Mouse (Mus musculus) neural tube, embryonic 12.5 days (tissue): ENCODE results near the gene H2al1m. TPM values are rescaled to one million over a fixed set of nuclear protein-coding genes. Genes with fewer than 3 reads are reported as not detected.
"Not testable (repeated sequence)": the region's sequence is repeated elsewhere in the genome, so short reads cannot be mapped to it uniquely, and the experiment has no call there.

Experiments used
- ATAC-seq: fragments of 200-750 bp; cut with Nextera tagmentation; 2 replicates; pipeline ENCODE4 v1.8.0; 2017; ENCODE audit warnings: low read depth, mild to moderate bottlenecking, moderate TSS enrichment, moderate library complexity; ENCODE audit not compliant: low FRiP score
- H3K27ac ChIP-seq: fragments of 300-500 bp; sonication (generic); 2 replicates; pipeline ENCODE4 v1.5.1; 2016
- H3K27me3 ChIP-seq: fragments of 300-500 bp; sonication (generic); replicated peaks from 2 replicates; pipeline ENCODE4 v1.6.1; 2016; ENCODE audit warnings: mild to moderate bottlenecking
- H3K36me3 ChIP-seq: fragments of 300-500 bp; sonication (generic); 2 replicates; pipeline ENCODE4 v1.6.1; 2016; ENCODE audit warnings: mild to moderate bottlenecking
- H3K4me1 ChIP-seq: fragments of 300-500 bp; sonication (generic); 2 replicates; pipeline ENCODE4 v1.6.1; 2016
- H3K4me2 ChIP-seq: fragments of 300-500 bp; sonication (generic); replicated peaks from 2 replicates; pipeline ENCODE4 v1.6.1; 2016; ENCODE audit warnings: mild to moderate bottlenecking
- H3K4me3 ChIP-seq: fragments of 300-500 bp; sonication (generic); 2 replicates; pipeline ENCODE4 v1.5.1; 2016
- H3K9ac ChIP-seq: fragments of 300-500 bp; sonication (generic); 2 replicates; pipeline ENCODE4 v1.6.1; 2016; ENCODE audit warnings: mild to moderate bottlenecking
- H3K9me3 ChIP-seq: fragments of 300-500 bp; sonication (generic); 2 replicates; pipeline ENCODE4 v1.6.1; 2016; ENCODE audit warnings: mild to moderate bottlenecking
- WGBS: fragments of 180-500 bp; shearing (Covaris S2); methylation state at CpG from one replicate; pipeline ENCODE4 v1.1.7; 2016; 5-methylcytosine and 5-hydroxymethylcytosine counted together
- polyA plus RNA-seq: library from polyadenylated mRNA; unstranded; fragments of >200 nt; fragmentation: Nextera tagmentation; extraction: Ambion mirVana; gene quantifications from 2 replicates; pipeline ENCODE4 v1.2.1, GENCODE M21; 2016

The H2al1m gene
- polyA plus RNA-seq, result 0.53 TPM in 1 of 2 replicates, not detected in the other

- H3K36me3 ChIP-seq, H3K27me3 ChIP-seq, H3K9ac ChIP-seq, ATAC-seq, H3K9me3 ChIP-seq, H3K4me3 ChIP-seq, H3K27ac ChIP-seq, H3K4me1 ChIP-seq, H3K4me2 ChIP-seq: not testable (repeated sequence)
- no CpG with 5 or more reads among the region's 1 CpGs for WGBS
Measured at GRCm38 (mm10) chrX:9283464-9283863, at the start of gene H2al1m. Gene H2al1m, plus strand, starts transcription at chrX:9283764.

- H3K9ac ChIP-seq, result no peak overlapping the region
- H3K4me1 ChIP-seq, result no peaks in the 10 kb centered on the region
- H3K36me3 ChIP-seq, result no peaks in the 10 kb centered on the region
- H3K4me3 ChIP-seq, result no peak overlapping the region
- no peaks in the 10 kb centered on the region for H3K27me3 ChIP-seq
- H3K27ac ChIP-seq, result no peak overlapping the region
- 69% methylated on average over 5 of the region's 5 CpGs for WGBS
- H3K9me3 ChIP-seq, result no peaks in the 10 kb centered on the region
- no peak overlapping the region for H3K4me2 ChIP-seq
- no peak for ATAC-seq
Measured at GRCm38 (mm10) chrX:9240737-9241591, 42.6 kb upstream of the H2al1m start.

- H3K4me3 ChIP-seq, result no peak overlapping the region
- no peaks in the 10 kb centered on the region for H3K4me1 ChIP-seq
- ATAC-seq, result no peak
- H3K27me3 ChIP-seq, result no peaks in the 10 kb centered on the region
- H3K36me3 ChIP-seq, result no peaks in the 10 kb centered on the region
- 73% methylated on average over 8 of the region's 8 CpGs for WGBS
- no peak overlapping the region for H3K27ac ChIP-seq
- no peaks in the 10 kb centered on the region for H3K9me3 ChIP-seq
- H3K9ac ChIP-seq, result no peak overlapping the region
- no peak overlapping the region for H3K4me2 ChIP-seq
Measured at GRCm38 (mm10) chrX:9243381-9243864, 40.1 kb upstream of the H2al1m start.

GRCm38 (mm10) chrX:9244603-9245336 is 38.8 kb upstream of the H2al1m start:
- Histone ChIP-seq H3K27me3 (no peaks in the 10 kb centered on the region), H3K27ac (no peak overlapping the region), H3K4me2 (no peak overlapping the region), H3K4me3 (no peak overlapping the region), H3K9me3 (no peaks in the 10 kb centered on the region), H3K4me1 (no peaks in the 10 kb centered on the region), H3K36me3 (no peaks in the 10 kb centered on the region), H3K9ac (no peak overlapping the region)
- WGBS, result 76% methylated on average over 12 of the region's 12 CpGs
- ATAC-seq, result no peak

GRCm38 (mm10) chrX:9248911-9249310 is 34.7 kb upstream of the H2al1m start:
- 63% methylated on average over 5 of the region's 5 CpGs for WGBS
- Histone ChIP-seq H3K36me3 (no peaks in the 10 kb centered on the region), H3K9ac (no peak overlapping the region), H3K4me1 (no peaks in the 10 kb centered on the region), H3K4me2 (no peak overlapping the region), H3K27ac (no peak overlapping the region), H3K4me3 (no peak overlapping the region), H3K9me3 (no peaks in the 10 kb centered on the region), H3K27me3 (no peaks in the 10 kb centered on the region)
- no peak for ATAC-seq

GRCm38 (mm10) chrX:9253990-9254389 is 29.6 kb upstream of the H2al1m start:
- H3K9ac ChIP-seq, result no peak overlapping the region
- 81% methylated on average over 10 of the region's 10 CpGs for WGBS
- H3K36me3 ChIP-seq, result no peaks in the 10 kb centered on the region
- no peak overlapping the region for H3K4me3 ChIP-seq
- no peaks in the 10 kb centered on the region for H3K27me3 ChIP-seq
- no peak overlapping the region for H3K4me2 ChIP-seq
- no peaks in the 10 kb centered on the region for H3K4me1 ChIP-seq
- H3K9me3 ChIP-seq, result no peaks in the 10 kb centered on the region
- ATAC-seq, result no peak
- no peak overlapping the region for H3K27ac ChIP-seq

- no peak for ATAC-seq
- Histone ChIP-seq H3K27ac (no peak overlapping the region), H3K36me3 (no peaks in the 10 kb centered on the region), H3K9me3 (no peaks in the 10 kb centered on the region), H3K27me3 (no peaks in the 10 kb centered on the region), H3K4me3 (no peak overlapping the region), H3K4me2 (no peak overlapping the region), H3K4me1 (no peaks in the 10 kb centered on the region), H3K9ac (no peak overlapping the region)
- 96% methylated on average over 3 of the region's 3 CpGs for whole genome bisulfite sequencing
Measured at GRCm38 (mm10) chrX:9254901-9255300, 28.7 kb upstream of the H2al1m start.

GRCm38 (mm10) chrX:9256766-9257165 is 26.8 kb upstream of the H2al1m start, which contains the start of gene Gm14862:
Gene Gm14862, minus strand, starts transcription at chrX:9256899.
- no peaks in the 10 kb centered on the region for H3K9me3 ChIP-seq
- WGBS, result 85% methylated on average over 5 of the region's 5 CpGs
- H3K4me1 ChIP-seq, result no peaks in the 10 kb centered on the region
- no peak within 1 kb of the TSS for H3K4me3 ChIP-seq
- H3K27me3 ChIP-seq, result no peaks in the 10 kb centered on the region
- H3K36me3 ChIP-seq, result no peaks in the 10 kb centered on the region
- ATAC-seq, result no peak
- no peak within 1 kb of the TSS for H3K4me2 ChIP-seq
- no peak within 1 kb of the TSS for H3K27ac ChIP-seq
- no peak within 1 kb of the TSS for H3K9ac ChIP-seq

- Histone ChIP-seq H3K9ac (no peak overlapping the region), H3K9me3 (no peaks in the 10 kb centered on the region), H3K4me2 (no peak overlapping the region), H3K4me3 (no peak overlapping the region), H3K27me3 (no peaks in the 10 kb centered on the region), H3K27ac (no peak overlapping the region), H3K36me3 (no peaks in the 10 kb centered on the region), H3K4me1 (no peaks in the 10 kb centered on the region)
- no peak for ATAC-seq
- 92% methylated on average over 7 of the region's 7 CpGs for WGBS
Measured at GRCm38 (mm10) chrX:9257831-9258230, 25.7 kb upstream of the H2al1m start.

- Histone ChIP-seq H3K27me3 (no peaks in the 10 kb centered on the region), H3K4me2 (no peak overlapping the region), H3K9ac (no peak overlapping the region), H3K9me3 (no peaks in the 10 kb centered on the region), H3K4me1 (no peaks in the 10 kb centered on the region), H3K36me3 (no peaks in the 10 kb centered on the region), H3K4me3 (no peak overlapping the region), H3K27ac (no peak overlapping the region)
- 91% methylated on average over 1 of the region's 1 CpGs for WGBS
- no peak for ATAC-seq
Measured at GRCm38 (mm10) chrX:9259267-9259666, 24.3 kb upstream of the H2al1m start.

- Histone ChIP-seq H3K4me2 (no peak overlapping the region), H3K4me1 (no peaks in the 10 kb centered on the region), H3K27me3 (no peaks in the 10 kb centered on the region), H3K9ac (no peak overlapping the region), H3K9me3 (no peaks in the 10 kb centered on the region), H3K36me3 (no peaks in the 10 kb centered on the region), H3K27ac (no peak overlapping the region), H3K4me3 (no peak overlapping the region)
- ATAC-seq, result no peak
- WGBS, result 75% methylated on average over 3 of the region's 3 CpGs
Measured at GRCm38 (mm10) chrX:9271112-9271511, 12.5 kb upstream of the H2al1m start.

- Histone ChIP-seq H3K36me3 (no peaks in the 10 kb centered on the region), H3K4me2 (peak overlapping the region; percentile 58), H3K4me3 (peak overlapping the region; percentile 56), H3K27ac (no peak overlapping the region), H3K9ac (peak overlapping the region; percentile 49; the same call in 1 of the 2 replicates), H3K9me3 (no peaks in the 10 kb centered on the region), H3K27me3 (no peaks in the 10 kb centered on the region), H3K4me1 (no peaks in the 10 kb centered on the region)
- ATAC-seq, result peak; percentile 31; the same call in 1 of the 2 replicates
- WGBS, result 25% methylated on average over 8 of the region's 8 CpGs
Measured at GRCm38 (mm10) chrX:9271947-9272459, 11.6 kb upstream of the H2al1m start.
